Mouse (Mus musculus) heart, adult 18-20 months (tissue): ENCODE measurements around the gene Ucn2. TPM values are rescaled to one million over a fixed set of nuclear protein-coding genes. Genes with fewer than 3 reads are reported as not detected.

ENCODE experiments used
- DNase-seq, 2 experiments: peaks; one replicate each; pipeline ENCODE4 v3.0.0; 2021 to 2022; ENCODE audit warnings: mixed read lengths in 1 of 2
- microRNA-seq, 2 experiments: library from miRNA; unstranded; fragments of <30 nt; microRNA quantifications; one replicate each; pipeline ENCODE4 v1.2.0; 2022
- total RNA-seq, 2 experiments: library from RNA; stranded (reverse); gene quantifications; 2 replicates each; pipeline ENCODE4 v1.2.3; 2021

Ucn2 gene
- total RNA-seq, 2 experiments from 2014 or later, result not detected

GRCm38 (mm10) chr9:109031001-109031400 lies 45.2 kb downstream of the Ucn2 start:
- no peak for DNase-seq

- DNase-seq, result no peak
Measured at GRCm38 (mm10) chr9:109031686-109032085, 45.9 kb downstream of the Ucn2 start.

GRCm38 (mm10) chr9:109032435-109032834 lies 46.6 kb downstream of the Ucn2 start:
- DNase-seq, result no peak

Small RNA genes within 50 kb of the gene (microRNA-seq; reads per million reads assigned to microRNA genes)
- gene Mir711, result 0 reads per million in 2 experiments

Other genes starting within 250 kb of the Ucn2 start
- 10 to 100 TPM; 16.7 to 24.8 TPM for gene Ip6k2, start 202.2 kb upstream of the Ucn2 start, total RNA-seq
- 1 to 10 TPM; 8.6 to 9.6 TPM for gene Nckipsd, start 177.6 kb upstream of the Ucn2 start, total RNA-seq
- under 1 TPM in 1 of 2 experiments, not detected in 1; 0.03 TPM for gene Celsr3, start 159.7 kb upstream of the Ucn2 start, total RNA-seq
- 10 to 100 TPM; 19.6 to 19.8 TPM for gene Slc26a6, start 132.7 kb upstream of the Ucn2 start, total RNA-seq
- not detected for gene Tmem89, start 71.4 kb upstream of the Ucn2 start, total RNA-seq
- 1,000 to 10,000 TPM; 2,230 to 2,333 TPM for gene Uqcrc1, start 49.4 kb upstream of the Ucn2 start, total RNA-seq
- under 1 TPM; 0.31 to 0.60 TPM for gene Col7a1, start 32.4 kb upstream of the Ucn2 start, total RNA-seq
- 1 to 10 TPM; 1.3 to 1.6 TPM for gene Pfkfb4, start 5.8 kb downstream of the Ucn2 start, total RNA-seq
- 10 to 100 TPM; 31.4 to 55.0 TPM for gene Shisa5, start 52.6 kb downstream of the Ucn2 start, total RNA-seq
- 10 to 100 TPM; 13.6 to 17.2 TPM for gene Trex1, start 73.7 kb downstream of the Ucn2 start, total RNA-seq
- gene Atrip, start 88.1 kb downstream of the Ucn2 start, total RNA-seq, result 1 to 10 TPM; 8.1 to 9.8 TPM
- 10 to 100 TPM; 11.4 to 14.3 TPM for gene Ccdc51, start 96.5 kb downstream of the Ucn2 start, total RNA-seq
- 100 to 1,000 TPM; 214 to 228 TPM for gene Tma7, start 96.6 kb downstream of the Ucn2 start, total RNA-seq
- gene Plxnb1, start 109.4 kb downstream of the Ucn2 start, total RNA-seq, result 10 to 100 TPM; 21.1 to 21.5 TPM
- gene Fbxw21, start 176.0 kb downstream of the Ucn2 start, total RNA-seq, result not detected
- not detected for gene Fbxw13, start 210.0 kb downstream of the Ucn2 start, total RNA-seq
- gene Fbxw20, start 248.7 kb downstream of the Ucn2 start, total RNA-seq, result not detected